Mouse (Mus musculus) liver, postnatal 0 days (tissue): ENCODE results near the gene Nit2. TPM values are rescaled to one million over a fixed set of nuclear protein-coding genes. Genes with fewer than 3 reads are reported as not detected.

Experiments used
- ATAC-seq: fragments of 200-750 bp; cut with Nextera tagmentation; 2 replicates; pipeline ENCODE4 v1.8.0; 2017; ENCODE audit warnings: mild to moderate bottlenecking, moderate library complexity
- DNase-seq: peaks from one replicate; pipeline ENCODE4 v3.0.0-alpha.2; 2016
- H3K27ac ChIP-seq: fragments of 300-500 bp; sonication (generic); 2 replicates; pipeline ENCODE4 v1.5.1; 2014; ENCODE audit warnings: antibody characterized with exemption, moderate library complexity, mild to moderate bottlenecking, low read depth
- H3K27me3 ChIP-seq: fragments of 300-500 bp; sonication (generic); 2 replicates; pipeline ENCODE4 v1.6.1; 2014; ENCODE audit warnings: low read length, control low read depth, mixed read lengths; ENCODE audit not compliant: insufficient read depth
- H3K36me3 ChIP-seq: fragments of 300-500 bp; sonication (generic); replicated peaks from 2 replicates; pipeline ENCODE4 v1.6.1; 2014; ENCODE audit warnings: mild to moderate bottlenecking, control low read depth, low read length, moderate library complexity, mixed read lengths; ENCODE audit not compliant: insufficient read depth
- H3K4me1 ChIP-seq: fragments of 300-500 bp; sonication (generic); 2 replicates; pipeline ENCODE4 v1.6.1; 2014; ENCODE audit warnings: antibody characterized with exemption, mild to moderate bottlenecking, control low read depth; ENCODE audit not compliant: insufficient read depth
- H3K4me2 ChIP-seq: fragments of 300-500 bp; sonication (generic); 2 replicates; pipeline ENCODE4 v1.6.1; 2014; ENCODE audit warnings: low read depth, mild to moderate bottlenecking, low read length, moderate library complexity, mixed read lengths
- H3K4me3 ChIP-seq: fragments of 300-500 bp; sonication (generic); 2 replicates; pipeline ENCODE4 v1.5.1; 2014; ENCODE audit warnings: low read depth, low read length
- H3K9ac ChIP-seq: fragments of 300-500 bp; sonication (generic); replicated peaks from 2 replicates; pipeline ENCODE4 v1.6.1; 2014; ENCODE audit warnings: mild to moderate bottlenecking, moderate library complexity
- H3K9me3 ChIP-seq: fragments of 300-500 bp; sonication (generic); 2 replicates; pipeline ENCODE4 v1.6.1; 2016; ENCODE audit warnings: mild to moderate bottlenecking, control low read depth, low read length, mixed read lengths
- CTCF ChIP-seq: sonication (generic); IDR thresholded peaks from 2 replicates; pipeline ENCODE4 v1.5.1; 2016; ENCODE audit warnings: antibody characterized with exemption, low read depth
- EP300 ChIP-seq: IDR thresholded peaks from 2 replicates; pipeline ENCODE4 v1.6.1; 2016; ENCODE audit warnings: antibody characterized with exemption, low read depth, mild to moderate bottlenecking
- WGBS: fragments of 180-500 bp; shearing (Covaris S2); extraction: QIAGEN DNeasy Blood & Tissue Kit; methylation state at CpG from one replicate; pipeline ENCODE4 v1.1.7; 2014; ENCODE audit not compliant: insufficient replicate concordance; 5-methylcytosine and 5-hydroxymethylcytosine counted together
- polyA plus RNA-seq: library from polyadenylated mRNA; unstranded; fragments of >200 nt; fragmentation: Nextera tagmentation; extraction: Ambion mirVana; gene quantifications from 2 replicates; pipeline ENCODE4 v1.2.1, GENCODE M21; 2015

Nit2 gene
- polyA plus RNA-seq, 1 experiment from 2014 or later: 69.3 TPM

DNA sequence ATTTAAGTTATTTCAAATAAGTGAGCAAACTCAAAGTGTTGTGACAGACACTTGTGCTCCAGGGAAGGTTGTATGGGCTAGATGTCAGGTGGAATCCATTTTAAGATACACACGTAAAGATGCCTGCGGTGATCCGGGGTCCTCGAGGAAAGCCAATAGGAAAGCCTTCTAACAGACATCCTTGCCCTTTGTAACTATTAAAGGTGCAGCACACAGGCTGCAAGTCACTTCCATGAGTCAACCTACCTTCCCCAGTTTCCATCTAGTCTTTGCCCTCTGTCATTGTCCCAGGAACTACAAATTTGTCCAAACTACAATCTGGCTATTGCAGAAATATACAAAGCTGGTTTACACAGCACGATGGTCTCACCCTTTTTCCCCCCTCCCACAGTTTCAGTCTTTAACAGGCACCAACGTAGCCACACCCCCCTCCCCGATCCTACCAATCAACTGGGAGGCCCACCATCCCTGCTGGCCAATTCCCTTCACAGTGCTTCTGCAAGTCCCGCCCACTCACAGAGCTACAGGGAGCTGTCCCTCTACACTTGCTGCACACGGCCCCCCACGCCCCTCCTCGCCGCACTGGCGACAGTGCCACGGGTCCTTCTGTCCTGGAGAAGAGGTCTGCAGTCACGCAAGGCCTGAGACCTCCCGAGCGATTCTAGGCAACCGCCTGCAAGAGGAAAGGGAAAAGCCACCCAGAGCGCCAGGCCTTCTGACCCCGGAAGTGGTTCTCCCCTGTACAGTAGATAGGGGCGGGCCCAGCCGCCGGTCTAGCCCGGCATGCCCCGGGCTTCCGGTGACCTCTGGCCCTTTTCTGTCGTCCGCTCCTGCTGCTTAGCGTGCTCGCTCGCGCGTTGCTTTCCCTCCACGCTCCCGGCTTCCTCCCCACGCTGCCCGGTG lies 46.0 kb downstream of the Nit2 start, which contains the start of gene Tomm70a:
Gene Tomm70a (plus strand): TSS at position 791 of the 903 bp plus-strand sequence.
- no peaks in the 10 kb centered on the region for H3K9me3 ChIP-seq
- WGBS: under 1% methylated on average over 37 of the region's 37 CpGs
- peak within 1 kb of the TSS; percentile 100 for H3K9ac ChIP-seq
- no peaks in the 10 kb centered on the region; the same call in 1 of the 2 replicates for H3K36me3 ChIP-seq
- no peak for TF ChIP-seq CTCF
- peak; percentile 39; the same call in 1 of the 2 replicates for TF ChIP-seq EP300
- DNase-seq: peak; percentile 93
- no peaks in the 10 kb centered on the region for H3K27me3 ChIP-seq
- H3K4me1 ChIP-seq: peaks cover 26% of the 10 kb centered on the region
- peak; percentile 97 for ATAC-seq
- H3K4me3 ChIP-seq: peak within 1 kb of the TSS; percentile 100
- H3K4me2 ChIP-seq: peak within 1 kb of the TSS; percentile 90
- H3K27ac ChIP-seq: peak within 1 kb of the TSS; percentile 99

DNA sequence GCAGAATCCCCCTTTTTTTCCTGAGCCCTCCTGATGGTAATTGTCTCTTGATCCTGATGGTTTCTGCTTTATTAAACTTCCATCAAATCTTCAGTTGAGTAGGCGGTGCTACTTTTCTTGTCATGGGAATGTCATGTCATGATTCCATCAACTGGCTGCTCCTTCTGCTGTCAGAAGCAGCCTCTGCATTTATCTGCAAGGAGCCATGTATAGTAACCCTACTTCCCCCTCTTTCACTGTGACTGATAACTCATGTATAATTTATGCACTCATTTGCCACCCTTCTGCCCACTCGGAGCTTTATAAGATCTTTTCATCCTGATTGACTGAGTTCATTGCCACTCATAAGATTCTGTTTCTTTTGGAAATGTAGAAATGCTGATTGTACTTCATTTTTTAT lies 49.6 kb downstream of the Nit2 start:
- H3K4me2 ChIP-seq: no peak overlapping the region
- H3K36me3 ChIP-seq: no peaks in the 10 kb centered on the region
- H3K27ac ChIP-seq: no peak overlapping the region
- 54% methylated on average over 2 of the region's 2 CpGs for WGBS
- TF ChIP-seq CTCF (no peak), EP300 (no peak)
- DNase-seq (no peak), ATAC-seq (no peak)
- H3K4me1 ChIP-seq: peaks cover 9% of the 10 kb centered on the region
- no peaks in the 10 kb centered on the region for H3K27me3 ChIP-seq
- H3K9ac ChIP-seq: no peak overlapping the region
- no peaks in the 10 kb centered on the region for H3K9me3 ChIP-seq
- H3K4me3 ChIP-seq: no peak overlapping the region

DNA sequence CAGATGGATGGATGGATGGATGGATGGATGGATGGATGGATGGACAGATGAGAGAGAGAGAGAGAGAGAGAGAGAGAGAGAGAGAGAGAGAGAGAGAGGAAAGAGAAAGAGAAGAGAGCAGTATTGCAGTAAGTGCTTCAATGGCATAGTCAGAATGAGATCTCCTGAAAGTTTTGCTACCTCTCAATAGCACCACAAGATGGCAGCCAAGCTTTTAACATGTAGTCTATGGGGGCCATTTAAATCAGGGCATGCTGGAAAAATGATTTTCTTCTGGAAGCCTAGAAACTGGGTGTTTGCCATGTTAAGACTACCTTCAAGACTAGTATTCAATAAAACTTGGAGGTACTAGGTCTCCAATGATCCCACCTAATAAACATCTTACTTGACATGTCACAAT lies 51.1 kb downstream of the Nit2 start:
- H3K9ac ChIP-seq: no peak overlapping the region
- H3K9me3 ChIP-seq: no peaks in the 10 kb centered on the region
- DNase-seq: no peak
- peaks cover 8% of the 10 kb centered on the region; the same call in 1 of the 2 replicates for H3K4me1 ChIP-seq
- H3K4me3 ChIP-seq: no peak overlapping the region
- H3K27ac ChIP-seq: no peak overlapping the region
- ATAC-seq: no peak
- H3K27me3 ChIP-seq: no peaks in the 10 kb centered on the region
- H3K36me3 ChIP-seq: no peaks in the 10 kb centered on the region
- TF ChIP-seq CTCF: peak; percentile 75
- TF ChIP-seq EP300: no peak
- no peak overlapping the region for H3K4me2 ChIP-seq

Other genes starting within 250 kb of the Nit2 start
- not detected in 2 replicates for gene Lnp1, start 239.3 kb downstream of the Nit2 start, polyA plus RNA-seq
- 0.33 and 0.56 TPM in 2 replicates for gene Tmem45a2, start 96.0 kb downstream of the Nit2 start, polyA plus RNA-seq
- gene Tomm70a, start 45.6 kb downstream of the Nit2 start, polyA plus RNA-seq: 27.6 and 29.9 TPM in 2 replicates
- gene Tbc1d23, start 64.2 kb upstream of the Nit2 start, polyA plus RNA-seq: 4.3 and 6.4 TPM in 2 replicates
- gene Tmem30c, start 125.5 kb upstream of the Nit2 start, polyA plus RNA-seq: not detected in 2 replicates
- gene Filip1l, start 185.8 kb upstream of the Nit2 start, polyA plus RNA-seq: 5.5 and 6.2 TPM in 2 replicates